Mouse (Mus musculus) limb, embryonic 15.5 days (tissue): ENCODE results near the gene Npas2. TPM values are rescaled to one million over a fixed set of nuclear protein-coding genes. Genes with fewer than 3 reads are reported as not detected.

Source experiments
- ATAC-seq: fragments of 200-750 bp; cut with Nextera tagmentation; 2 replicates; pipeline ENCODE4 v1.8.0; 2017; ENCODE audit warnings: low read depth, moderate TSS enrichment; ENCODE audit not compliant: insufficient number of reproducible peaks, low FRiP score, low TSS enrichment
- H3K27ac ChIP-seq: fragments of 300-500 bp; sonication (generic); 2 replicates; pipeline ENCODE4 v1.5.1; 2015; ENCODE audit warnings: moderate library complexity, mild to moderate bottlenecking, inconsistent platforms
- H3K27me3 ChIP-seq: fragments of 300-500 bp; sonication (generic); 2 replicates; pipeline ENCODE4 v1.6.1; 2015; ENCODE audit warnings: inconsistent platforms
- H3K36me3 ChIP-seq: fragments of 300-500 bp; sonication (generic); 2 replicates; pipeline ENCODE4 v1.6.1; 2015; ENCODE audit warnings: inconsistent platforms
- H3K4me1 ChIP-seq: fragments of 300-500 bp; sonication (generic); 2 replicates; pipeline ENCODE4 v1.6.1; 2015; ENCODE audit warnings: inconsistent platforms
- H3K4me2 ChIP-seq: fragments of 300-500 bp; sonication (generic); 2 replicates; pipeline ENCODE4 v1.6.1; 2015; ENCODE audit warnings: mild to moderate bottlenecking, inconsistent platforms
- H3K4me3 ChIP-seq: fragments of 300-500 bp; sonication (generic); 2 replicates; pipeline ENCODE4 v1.5.1; 2015; ENCODE audit warnings: mild to moderate bottlenecking, inconsistent platforms
- H3K9ac ChIP-seq: fragments of 300-500 bp; sonication (generic); 2 replicates; pipeline ENCODE4 v1.6.1; 2015; ENCODE audit warnings: inconsistent platforms
- H3K9me3 ChIP-seq: fragments of 300-500 bp; sonication (generic); 2 replicates; pipeline ENCODE4 v1.6.1; 2016; ENCODE audit warnings: inconsistent platforms
- WGBS: fragments of 180-500 bp; shearing (Covaris S2); methylation state at CpG from one replicate; pipeline ENCODE4 v1.1.7; 2015; 5-methylcytosine and 5-hydroxymethylcytosine counted together
- polyA plus RNA-seq: library from polyadenylated mRNA; unstranded; fragments of >200 nt; fragmentation: Nextera tagmentation; extraction: Ambion mirVana; gene quantifications from 2 replicates; pipeline ENCODE4 v1.2.1, GENCODE M21; 2015

Npas2 gene
- polyA plus RNA-seq, 1 experiment from 2014 or later, result 2.5 TPM

GRCm38 (mm10) chr1:39389338-39389737 lies 195.8 kb downstream of the Npas2 start:
- Histone ChIP-seq H3K27ac (no peak overlapping the region), H3K27me3 (no peaks in the 10 kb centered on the region), H3K9me3 (no peaks in the 10 kb centered on the region), H3K36me3 (peaks cover 6% of the 10 kb centered on the region; the same call in 1 of the 2 replicates), H3K4me2 (no peak overlapping the region), H3K4me1 (no peaks in the 10 kb centered on the region), H3K4me3 (no peak overlapping the region), H3K9ac (no peak overlapping the region)
- ATAC-seq, result no peak
- 87% methylated on average over 11 of the region's 11 CpGs for WGBS

- Histone ChIP-seq H3K9ac (no peak overlapping the region), H3K4me3 (no peak overlapping the region), H3K9me3 (no peaks in the 10 kb centered on the region), H3K4me1 (no peaks in the 10 kb centered on the region), H3K36me3 (0 out of 2 replicates have a peak, but pooled peaks cover 2% of the 10 kb centered on the region), H3K4me2 (no peak overlapping the region), H3K27ac (no peak overlapping the region), H3K27me3 (no peaks in the 10 kb centered on the region)
- 89% methylated on average over 6 of the region's 6 CpGs for WGBS
- ATAC-seq, result no peak
Observed at GRCm38 (mm10) chr1:39391652-39392051, 198.1 kb downstream of the Npas2 start.

GRCm38 (mm10) chr1:39392189-39392588 lies 198.7 kb downstream of the Npas2 start:
- H3K9ac ChIP-seq, result no peak overlapping the region
- WGBS, result 62% methylated on average over 3 of the region's 3 CpGs
- no peaks in the 10 kb centered on the region for H3K4me1 ChIP-seq
- no peaks in the 10 kb centered on the region for H3K9me3 ChIP-seq
- H3K4me3 ChIP-seq, result no peak overlapping the region
- H3K27me3 ChIP-seq, result no peaks in the 10 kb centered on the region
- H3K4me2 ChIP-seq, result no peak overlapping the region
- 0 out of 2 replicates have a peak, but pooled peaks cover 2% of the 10 kb centered on the region for H3K36me3 ChIP-seq
- ATAC-seq, result no peak
- no peak overlapping the region for H3K27ac ChIP-seq

GRCm38 (mm10) chr1:39393217-39393867 lies 199.8 kb downstream of the Npas2 start:
- 71% methylated on average over 8 of the region's 8 CpGs for WGBS
- Histone ChIP-seq H3K27me3 (no peaks in the 10 kb centered on the region), H3K4me3 (no peak overlapping the region), H3K4me1 (no peaks in the 10 kb centered on the region), H3K36me3 (0 out of 2 replicates have a peak, but pooled peaks cover 2% of the 10 kb centered on the region), H3K9me3 (no peaks in the 10 kb centered on the region), H3K9ac (no peak overlapping the region), H3K27ac (no peak overlapping the region), H3K4me2 (no peak overlapping the region)
- no peak for ATAC-seq

DNA sequence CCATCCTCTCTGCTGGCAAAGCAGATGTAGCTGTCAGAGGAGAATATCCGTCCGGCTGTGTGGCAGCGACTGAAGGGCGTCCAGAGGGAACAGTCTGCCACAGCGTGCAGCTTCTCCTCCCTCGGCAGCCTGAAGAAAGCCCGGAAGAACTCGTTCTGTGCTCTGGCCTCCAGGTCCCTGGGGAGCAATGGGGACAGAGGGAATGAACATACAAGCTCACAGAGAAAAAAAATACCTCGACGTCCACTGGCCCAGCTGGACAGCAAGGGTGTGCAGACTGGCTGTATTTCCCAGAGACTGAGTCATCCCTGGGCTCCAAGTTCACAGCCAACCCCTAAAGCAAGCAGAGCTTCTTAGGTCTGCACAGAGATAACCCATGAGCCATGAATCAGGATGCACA lies 200.6 kb downstream of the Npas2 start:
- Histone ChIP-seq H3K9ac (no peak overlapping the region), H3K4me3 (no peak overlapping the region), H3K4me1 (no peaks in the 10 kb centered on the region), H3K36me3 (0 out of 2 replicates have a peak, but pooled peaks cover 2% of the 10 kb centered on the region), H3K4me2 (no peak overlapping the region), H3K9me3 (no peaks in the 10 kb centered on the region), H3K27me3 (no peaks in the 10 kb centered on the region), H3K27ac (no peak overlapping the region)
- 69% methylated on average over 10 of the region's 10 CpGs for WGBS
- no peak for ATAC-seq

DNA sequence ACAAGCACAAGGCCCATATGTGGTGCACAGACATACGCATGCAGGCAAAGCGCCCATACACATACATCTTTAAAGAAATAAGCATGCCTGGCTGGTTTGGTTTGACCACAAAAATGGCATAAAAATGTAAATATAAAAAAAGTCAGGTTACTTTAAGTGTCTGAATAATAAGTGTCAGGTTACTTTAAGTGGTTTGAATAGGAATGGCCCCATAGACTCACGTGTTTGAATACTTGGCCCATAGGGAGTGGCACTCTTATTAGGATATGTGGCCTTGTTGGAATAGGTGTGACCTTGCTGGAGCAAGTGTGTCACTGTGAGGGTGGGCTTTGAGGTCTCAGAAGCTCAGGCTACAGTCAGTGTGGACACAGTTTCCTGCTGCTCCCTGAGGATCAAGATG lies 201.1 kb downstream of the Npas2 start:
- Histone ChIP-seq H3K4me2 (no peak overlapping the region), H3K9ac (no peak overlapping the region), H3K27ac (no peak overlapping the region), H3K4me1 (no peaks in the 10 kb centered on the region), H3K36me3 (0 out of 2 replicates have a peak, but pooled peaks cover 2% of the 10 kb centered on the region), H3K4me3 (no peak overlapping the region), H3K9me3 (no peaks in the 10 kb centered on the region), H3K27me3 (no peaks in the 10 kb centered on the region)
- no peak for ATAC-seq
- WGBS, result 70% methylated on average over 3 of the region's 3 CpGs

- Histone ChIP-seq H3K27ac (no peak overlapping the region), H3K9ac (no peak overlapping the region), H3K27me3 (no peaks in the 10 kb centered on the region), H3K9me3 (no peaks in the 10 kb centered on the region), H3K4me3 (no peak overlapping the region), H3K36me3 (0 out of 2 replicates have a peak, but pooled peaks cover 2% of the 10 kb centered on the region), H3K4me2 (no peak overlapping the region), H3K4me1 (no peaks in the 10 kb centered on the region)
- 79% methylated on average over 4 of the region's 4 CpGs for WGBS
- ATAC-seq, result peak; percentile 36; the same call in 1 of the 2 replicates
Observed at GRCm38 (mm10) chr1:39396347-39396746, 202.8 kb downstream of the Npas2 start.

- Histone ChIP-seq H3K4me1 (no peaks in the 10 kb centered on the region), H3K9me3 (no peaks in the 10 kb centered on the region), H3K9ac (no peak overlapping the region), H3K4me3 (no peak overlapping the region), H3K27me3 (no peaks in the 10 kb centered on the region), H3K36me3 (0 out of 2 replicates have a peak, but pooled peaks cover 2% of the 10 kb centered on the region), H3K4me2 (no peak overlapping the region), H3K27ac (no peak overlapping the region)
- ATAC-seq, result no peak
- WGBS, result 85% methylated on average over 6 of the region's 6 CpGs
Observed at GRCm38 (mm10) chr1:39398284-39398683, 204.8 kb downstream of the Npas2 start.

DNA sequence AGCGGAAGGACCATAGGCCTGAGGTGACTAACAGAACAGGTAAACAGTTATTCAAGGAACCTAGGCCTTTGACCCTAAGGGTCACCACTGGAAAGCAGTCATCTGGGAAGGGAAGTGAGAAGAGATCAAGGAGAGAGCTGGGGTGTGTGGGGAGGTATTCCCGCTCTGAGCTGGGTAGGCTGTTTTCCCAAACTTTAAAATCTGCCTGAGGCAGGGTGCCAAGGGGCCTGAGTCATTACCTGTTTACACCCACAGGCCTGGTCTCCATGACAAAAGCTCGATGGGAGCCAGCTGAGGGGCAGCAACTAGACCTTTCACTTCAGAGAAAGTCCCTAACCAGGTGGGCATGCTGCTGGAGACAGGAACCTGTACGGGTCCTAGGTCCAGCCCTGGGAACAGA lies 205.7 kb downstream of the Npas2 start:
- H3K27me3 ChIP-seq, result no peaks in the 10 kb centered on the region
- H3K4me3 ChIP-seq, result no peak overlapping the region
- H3K27ac ChIP-seq, result no peak overlapping the region
- H3K9ac ChIP-seq, result no peak overlapping the region
- whole genome bisulfite sequencing, result 66% methylated on average over 4 of the region's 4 CpGs
- H3K4me2 ChIP-seq, result no peak overlapping the region
- H3K4me1 ChIP-seq, result no peaks in the 10 kb centered on the region
- no peaks in the 10 kb centered on the region for H3K9me3 ChIP-seq
- ATAC-seq, result no peak
- no peaks in the 10 kb centered on the region for H3K36me3 ChIP-seq

GRCm38 (mm10) chr1:39400173-39400572 lies 206.6 kb downstream of the Npas2 start:
- H3K4me1 ChIP-seq, result no peaks in the 10 kb centered on the region
- no peaks in the 10 kb centered on the region for H3K27me3 ChIP-seq
- H3K4me3 ChIP-seq, result no peak overlapping the region
- ATAC-seq, result no peak
- no peaks in the 10 kb centered on the region for H3K9me3 ChIP-seq
- no peak overlapping the region for H3K9ac ChIP-seq
- no peak overlapping the region for H3K27ac ChIP-seq
- WGBS, result 89% methylated on average over 3 of the region's 3 CpGs
- H3K4me2 ChIP-seq, result no peak overlapping the region
- H3K36me3 ChIP-seq, result no peaks in the 10 kb centered on the region

DNA sequence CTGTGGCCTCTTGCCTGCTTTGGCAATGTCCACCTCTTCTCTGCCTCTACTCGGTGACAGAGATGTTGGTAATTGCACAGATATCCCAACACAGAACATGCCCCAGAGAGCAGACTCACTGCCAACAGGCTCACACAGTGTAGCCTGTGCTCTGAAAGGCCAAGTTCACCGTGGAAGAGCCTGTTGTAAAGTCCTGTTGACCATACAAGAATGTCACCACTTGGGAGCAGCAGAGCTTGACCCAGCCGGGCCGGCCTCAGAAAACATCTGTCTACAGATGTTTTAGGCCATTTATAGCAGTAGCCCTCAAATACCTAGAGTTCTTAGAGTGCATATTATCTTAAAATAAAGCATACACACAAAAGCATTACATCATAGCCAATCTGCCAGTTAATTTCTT lies 213.6 kb downstream of the Npas2 start:
- Histone ChIP-seq H3K27ac (no peak overlapping the region), H3K36me3 (no peaks in the 10 kb centered on the region), H3K9ac (no peak overlapping the region), H3K4me3 (no peak overlapping the region), H3K9me3 (no peaks in the 10 kb centered on the region), H3K4me2 (no peak overlapping the region), H3K27me3 (no peaks in the 10 kb centered on the region), H3K4me1 (no peaks in the 10 kb centered on the region; the same call in 1 of the 2 replicates)
- no peak for ATAC-seq
- WGBS, result 63% methylated on average over 4 of the region's 4 CpGs

GRCm38 (mm10) chr1:39408123-39408522 lies 214.6 kb downstream of the Npas2 start:
- Histone ChIP-seq H3K4me1 (no peaks in the 10 kb centered on the region; the same call in 1 of the 2 replicates), H3K4me2 (no peak overlapping the region), H3K9me3 (no peaks in the 10 kb centered on the region), H3K27me3 (no peaks in the 10 kb centered on the region), H3K36me3 (no peaks in the 10 kb centered on the region), H3K27ac (no peak overlapping the region), H3K4me3 (no peak overlapping the region), H3K9ac (no peak overlapping the region)
- WGBS, result 93% methylated on average over 6 of the region's 6 CpGs
- no peak for ATAC-seq
